Mouse (Mus musculus) frontal cortex, adult 2 months (tissue): ENCODE results near the gene Cacna2d1. TPM values are rescaled to one million over a fixed set of nuclear protein-coding genes. Genes with fewer than 3 reads are reported as not detected.
A peak's percentile ranks its signal among the peaks of the same experiment; 100 is the strongest.

Experiments used
- DNase-seq, 2 experiments: peaks; one replicate each; pipeline ENCODE4 v3.0.0; 2022; ENCODE audit warnings: low spot score in 1 of 2; ENCODE audit errors: extremely low spot score in 1 of 2
- polyA plus RNA-seq: library from polyadenylated mRNA; depleted of rRNA; stranded (reverse); fragments of >200 nt; gene quantifications from 2 replicates; pipeline ENCODE4 v1.2.3, GENCODE M21; 2012; rRNA removed

Gene Cacna2d1
- polyA plus RNA-seq, 1 experiment, result 94.9 TPM

GRCm38 (mm10) chr5:16362076-16362475, 427.6 kb downstream of the Cacna2d1 start:
- no peak for DNase-seq

DNA sequence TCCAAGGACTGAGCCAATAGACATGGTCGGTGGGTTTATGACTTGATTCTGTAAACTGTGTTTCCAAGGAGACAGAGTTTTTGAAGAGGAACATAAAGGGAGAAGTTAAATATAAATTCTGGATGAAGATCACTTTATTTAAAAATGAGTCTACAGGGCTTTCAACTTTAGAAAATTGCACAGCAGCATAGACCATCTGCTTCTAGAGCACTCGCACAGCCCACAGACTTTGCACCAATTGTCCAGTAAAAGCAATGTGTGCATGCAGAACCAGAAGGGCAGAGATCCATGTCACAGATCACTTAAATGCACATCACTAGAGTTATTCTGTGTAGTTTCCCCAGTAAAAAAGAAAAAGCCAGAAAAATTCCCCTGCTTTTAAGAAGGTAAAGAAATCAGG, 428.7 kb downstream of the Cacna2d1 start:
- DNase-seq, result no peak

DNA sequence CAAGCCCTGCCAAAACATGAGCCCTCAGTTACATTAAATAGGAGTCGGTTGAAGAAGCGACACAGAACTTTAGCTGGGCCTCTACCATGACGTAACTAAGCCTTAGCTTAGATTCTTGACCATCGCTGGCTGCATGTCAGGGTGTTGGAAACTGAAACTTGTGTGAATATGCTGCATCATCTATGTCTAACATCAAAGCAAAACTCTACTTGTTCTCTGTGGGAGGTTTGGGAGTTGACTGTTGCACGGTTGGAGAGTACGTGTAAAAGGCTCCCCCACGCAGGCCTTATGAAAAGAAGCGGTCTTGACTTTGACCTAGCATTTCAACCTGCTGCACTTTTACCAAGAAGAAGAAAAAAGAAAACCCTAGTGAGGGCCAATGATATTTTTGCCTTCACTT, 436.2 kb downstream of the Cacna2d1 start:
- no peak for DNase-seq

GRCm38 (mm10) chr5:16373966-16374365, 439.5 kb downstream of the Cacna2d1 start:
- DNase-seq, result no peak

GRCm38 (mm10) chr5:16376329-16376908, 441.9 kb downstream of the Cacna2d1 start:
- DNase-seq, result no peak

DNA sequence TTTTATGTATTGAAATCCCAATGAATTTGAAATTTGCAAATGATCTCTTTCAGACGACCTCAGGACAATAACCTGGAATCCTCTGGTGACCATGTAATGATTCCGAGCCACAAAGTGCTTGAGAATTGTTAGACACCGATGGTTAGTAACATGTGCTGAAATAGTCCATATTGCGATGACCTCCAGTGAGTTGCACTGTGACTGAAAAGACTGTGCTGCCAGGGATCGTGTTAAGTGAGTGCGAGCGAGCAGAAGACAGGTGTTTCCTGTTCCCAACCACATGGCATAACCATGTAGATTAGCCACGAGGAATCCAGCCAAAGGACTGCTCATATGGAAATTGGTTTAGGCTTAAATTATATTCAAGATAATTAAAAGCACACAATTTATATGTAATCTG, 475.5 kb downstream of the Cacna2d1 start:
- no peak for DNase-seq

GRCm38 (mm10) chr5:16414693-16415092, 480.2 kb downstream of the Cacna2d1 start:
- DNase-seq, result no peak

DNA sequence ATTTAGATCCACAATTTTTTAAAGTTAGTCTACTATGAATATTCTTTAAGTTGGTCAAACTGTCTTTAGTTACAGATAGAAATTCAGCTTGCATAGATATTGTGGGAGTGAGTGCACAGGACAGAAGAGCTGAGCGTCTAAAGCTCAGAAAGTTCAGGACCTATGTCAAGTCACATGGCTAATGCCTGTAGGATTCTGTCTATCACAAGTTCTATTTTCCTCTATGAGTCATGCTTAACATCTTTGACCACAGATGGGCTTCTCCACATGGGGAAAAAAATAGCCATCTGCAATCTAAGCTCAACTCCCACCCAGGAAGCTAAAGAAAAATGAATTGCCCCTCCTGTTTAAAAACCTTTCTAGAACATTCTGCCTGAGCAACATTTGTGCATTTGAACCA, 483.5 kb downstream of the Cacna2d1 start:
- peak; percentile 2 to 12 for DNase-seq

DNA sequence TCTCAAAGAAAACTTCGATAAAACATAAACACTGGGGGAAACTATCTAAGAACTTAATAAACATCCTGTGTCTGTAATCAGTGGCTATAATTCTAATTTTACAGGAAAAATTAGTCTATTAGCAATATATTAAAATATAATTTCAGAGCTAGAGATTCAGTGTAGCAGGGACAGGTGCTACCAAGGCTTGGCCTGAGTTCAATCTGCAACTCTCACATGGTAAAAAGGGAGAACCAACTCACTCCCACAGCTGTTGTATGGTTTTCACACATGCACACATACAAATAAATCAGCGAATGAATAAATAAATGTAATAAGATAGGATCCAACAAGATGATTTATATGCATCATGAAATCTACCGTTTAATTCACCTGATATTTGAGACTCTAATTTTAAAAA, 484.0 kb downstream of the Cacna2d1 start:
- no peak for DNase-seq

Other genes starting within 250 kb of the Cacna2d1 start
- not detected in 2 replicates for gene Speer4c, start 220.4 kb upstream of the Cacna2d1 start, polyA plus RNA-seq